Comparison of ENCODE assay signal across 8 mouse cellular contexts in the genomic region with DNA sequence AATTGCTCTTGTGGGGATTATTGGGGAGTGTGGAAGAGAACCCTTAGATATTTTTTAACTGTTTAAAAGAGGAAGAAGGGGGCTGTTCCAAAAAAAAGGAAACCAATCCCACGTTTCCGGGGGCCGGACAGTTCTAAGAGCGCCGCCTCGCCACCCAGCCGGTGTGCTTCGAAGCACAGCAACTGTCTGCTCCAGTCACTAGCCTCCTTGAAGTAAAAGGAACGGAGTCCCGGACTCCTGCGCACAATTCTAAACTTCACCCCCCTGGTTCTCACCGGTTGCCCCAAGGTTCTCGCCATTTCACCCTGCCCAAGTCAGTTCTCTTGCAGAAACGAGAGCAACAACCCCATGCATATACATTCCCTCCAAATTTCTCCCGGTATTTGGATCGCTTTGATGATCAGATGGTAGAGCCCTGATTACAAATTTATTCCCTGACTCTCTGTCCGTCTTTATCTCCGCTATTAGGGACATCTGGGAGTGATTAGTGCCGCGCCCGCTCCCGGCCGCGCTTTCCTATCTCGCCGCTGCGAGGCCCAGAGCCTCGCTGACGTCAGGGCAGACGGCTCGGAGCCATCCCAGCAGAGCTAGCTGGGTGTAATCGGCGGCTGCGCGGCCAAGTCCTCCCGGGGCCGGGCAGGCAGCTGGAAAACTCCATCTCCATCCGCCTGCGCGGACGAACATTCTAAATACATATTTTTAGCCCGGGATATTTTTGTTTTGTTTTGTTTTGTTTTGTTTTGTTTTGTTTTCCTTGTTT. TPM values are rescaled to one million over a fixed set of nuclear protein-coding genes. Genes with fewer than 3 reads are reported as not detected.
A peak's percentile ranks its signal among the peaks of the same experiment; 100 is the strongest.
DNase-seq lines count a peak whose midpoint lies in the region; ATAC-seq lines count a peak whose summit lies in the region.

No protein-coding gene starts in this region.

- ATAC-seq in midbrain, embryonic 12.5 days (ENCODE audit: low FRiP score, low read depth) = peak; percentile 89

- peak overlapping the region; percentile 60 for H3K27ac ChIP-seq in embryonic facial prominence, embryonic 10.5 days (replicated peaks)
- H3K27ac ChIP-seq in midbrain, embryonic 12.5 days (replicated peaks) = no peak overlapping the region

- peak overlapping the region; percentile 35 for H3K4me2 ChIP-seq in midbrain, embryonic 12.5 days (replicated peaks)

- H3K36me3 ChIP-seq in embryonic facial prominence, embryonic 10.5 days (replicated peaks) = no peaks in the 10 kb centered on the region
- no peaks in the 10 kb centered on the region for H3K36me3 ChIP-seq in midbrain, embryonic 12.5 days

- H3K27me3 ChIP-seq in embryonic facial prominence, embryonic 10.5 days (replicated peaks; ENCODE audit: low read depth, poor library complexity, severe bottlenecking) = peaks cover 100% of the 10 kb centered on the region
- H3K27me3 ChIP-seq in midbrain, embryonic 12.5 days = peaks cover 97% of the 10 kb centered on the region

- H3K4me3 ChIP-seq in embryonic facial prominence, embryonic 10.5 days = peak overlapping the region; percentile 63
- H3K4me3 ChIP-seq in midbrain, embryonic 12.5 days = peak overlapping the region; percentile 5; the same call in 1 of the 2 replicates

- DNase-seq in NIH3T3 (ENCODE audit: low read depth) = peak; percentile 53
- peak; percentile 88 for DNase-seq in embryonic facial prominence, embryonic 10.5 days (ENCODE audit: low spot score)
- peak; percentile 86 to 90 for DNase-seq in heart, adult 9 months (ENCODE audit: low spot score in 2 of 2)
- DNase-seq in kidney, postnatal 25 days = peak; percentile 19 to 57
- DNase-seq in layer of hippocampus, postnatal 36 days = no peak
- DNase-seq in right cerebral cortex, postnatal 4 days = no peak
- no peak for DNase-seq in thymus, adult 18-20 months

- WGBS in embryonic facial prominence, embryonic 10.5 days = under 1% methylated on average over 42 of the region's 42 CpGs
- WGBS in midbrain, embryonic 12.5 days = under 1% methylated on average over 42 of the region's 42 CpGs

- H3K9me3 ChIP-seq in embryonic facial prominence, embryonic 10.5 days = no peaks in the 10 kb centered on the region
- no peaks in the 10 kb centered on the region for H3K9me3 ChIP-seq in midbrain, embryonic 12.5 days

- peaks cover 36% of the 10 kb centered on the region for H3K4me1 ChIP-seq in embryonic facial prominence, embryonic 10.5 days
- peaks cover 12% of the 10 kb centered on the region; the same call in 1 of the 2 replicates for H3K4me1 ChIP-seq in midbrain, embryonic 12.5 days

- no peak overlapping the region for H3K9ac ChIP-seq in midbrain, embryonic 12.5 days (replicated peaks)

RNA-seq across cellular contexts. Expression of gene Hand2, which starts 7.6 kb away (rescaled TPM):
- 3.9 and 5.4 TPM in 2 replicates for polyA plus RNA-seq in embryonic facial prominence, embryonic 10.5 days (2016; fragmentation: Nextera tagmentation; extraction: Ambion mirVana)
- polyA plus RNA-seq in midbrain, embryonic 12.5 days (2016; fragmentation: Nextera tagmentation; extraction: Ambion mirVana) = not detected in 2 replicates
- not detected for total RNA-seq in layer of hippocampus, postnatal 36 days (2021)

Comparison
In these comparisons a context has a peak if more than half of its experiments do, and no peak if none do; other contexts are left out.
1. DNase-seq: peak in NIH3T3 (single experiment), embryonic facial prominence, embryonic 10.5 days (single experiment), heart, adult 9 months (2 of 2) and kidney, postnatal 25 days (2 of 2); none in layer of hippocampus, postnatal 36 days (0 of 2), right cerebral cortex, postnatal 4 days (single experiment) and thymus, adult 18-20 months (0 of 2).